Mouse (Mus musculus): Measurements from ENCODE around the gene Qrich2. TPM values are rescaled to one million over a fixed set of nuclear protein-coding genes. Genes with fewer than 3 reads are reported as not detected.

The Qrich2 gene
- polyA plus RNA-seq, 1 experiment from 2014 or later = not detected

- DNase-seq (no peak), ATAC-seq (ENCODE audit: low read depth) (0 out of 2 replicates have a peak, but pooled peaks have one; percentile 31)
- no peak overlapping the region for H3K4me3 ChIP-seq (replicated peaks)
- H3K27ac ChIP-seq = no peak overlapping the region
- WGBS (ENCODE audit: insufficient replicate concordance) = 11% methylated on average over 4 of the region's 4 CpGs
- peaks cover 10% of the 10 kb centered on the region for H3K4me1 ChIP-seq (replicated peaks)
- no peaks in the 10 kb centered on the region for H3K9me3 ChIP-seq (replicated peaks)
- no peak overlapping the region for H3K9ac ChIP-seq
- H3K4me2 ChIP-seq = no peak overlapping the region
- no peaks in the 10 kb centered on the region for H3K27me3 ChIP-seq
- H3K36me3 ChIP-seq = peaks cover 8% of the 10 kb centered on the region
These were observed 65.5 kb downstream of the Qrich2 start for GRCm38 (mm10) chr11:116400560-116400959.

DNA sequence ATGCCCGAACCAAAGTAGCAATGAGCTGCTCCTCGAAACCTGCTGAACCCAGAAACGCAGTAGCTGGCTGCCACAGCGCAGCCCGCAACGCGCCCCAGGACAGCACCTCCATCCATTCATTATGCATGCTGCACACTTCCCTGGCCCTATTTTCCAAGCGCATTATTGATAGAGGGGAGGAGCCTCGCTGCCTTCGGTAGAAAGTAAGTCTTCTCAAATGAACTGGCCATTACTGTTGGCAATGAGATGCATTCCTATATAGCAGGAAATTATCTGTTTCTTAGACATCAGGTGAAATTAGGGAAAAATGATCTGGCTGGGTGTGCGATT is 67.7 kb downstream of the Qrich2 start:
- Histone ChIP-seq H3K36me3 (peaks cover 18% of the 10 kb centered on the region), H3K4me3 (replicated peaks) (no peak overlapping the region), H3K4me1 (replicated peaks) (peaks cover 13% of the 10 kb centered on the region), H3K4me2 (no peak overlapping the region), H3K9me3 (replicated peaks) (no peaks in the 10 kb centered on the region), H3K9ac (no peak overlapping the region), H3K27ac (no peak overlapping the region), H3K27me3 (no peaks in the 10 kb centered on the region)
- 85% methylated on average over 11 of the region's 11 CpGs for WGBS (ENCODE audit: insufficient replicate concordance)
- ATAC-seq (ENCODE audit: low read depth) (no peak), DNase-seq (no peak)

DNA sequence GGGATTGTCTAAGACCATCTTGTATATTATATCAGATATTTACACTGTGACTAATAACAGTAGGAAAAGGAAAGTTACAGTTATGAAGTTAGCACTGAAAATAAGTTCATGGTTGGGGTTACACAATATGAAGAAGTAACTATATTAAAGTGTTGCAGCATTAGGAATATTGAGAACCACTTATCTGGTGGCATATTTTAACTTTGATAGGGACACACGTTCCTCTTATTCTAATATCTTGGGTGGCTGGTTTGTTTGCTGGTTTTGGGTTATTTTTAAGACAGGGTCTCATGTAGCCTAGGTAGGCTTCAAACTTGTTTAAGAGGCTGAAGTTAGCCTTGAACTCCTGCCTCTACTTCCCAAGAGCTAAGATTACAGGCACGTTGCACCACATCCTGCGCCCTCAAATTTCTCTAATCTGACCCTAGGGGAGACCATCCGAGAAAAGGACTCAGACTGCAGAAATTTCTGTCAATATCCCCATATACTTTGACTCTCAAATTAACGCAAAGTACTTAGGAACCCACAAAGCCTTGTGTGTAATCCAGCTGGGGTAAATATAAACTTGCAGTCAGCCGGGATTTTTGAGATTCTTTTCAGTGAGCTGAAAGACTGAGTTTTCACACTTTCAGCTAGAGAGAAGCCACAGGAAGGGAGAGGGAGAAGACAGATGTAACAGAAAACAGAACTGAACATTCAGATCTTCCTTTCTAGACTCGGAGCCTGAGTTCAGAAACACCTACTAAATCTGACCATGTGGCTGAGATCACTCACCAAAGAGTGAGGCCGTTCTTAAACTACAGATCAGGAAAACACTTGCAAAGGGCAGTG is 68.3 kb downstream of the Qrich2 start:
- H3K27ac ChIP-seq = no peak overlapping the region
- peaks cover 13% of the 10 kb centered on the region for H3K4me1 ChIP-seq (replicated peaks)
- DNase-seq (no peak), ATAC-seq (ENCODE audit: low read depth) (no peak)
- 52% methylated on average over 8 of the region's 8 CpGs for WGBS (ENCODE audit: insufficient replicate concordance)
- no peak overlapping the region for H3K4me3 ChIP-seq (replicated peaks)
- no peak overlapping the region for H3K4me2 ChIP-seq
- no peaks in the 10 kb centered on the region for H3K27me3 ChIP-seq
- no peaks in the 10 kb centered on the region for H3K9me3 ChIP-seq (replicated peaks)
- peaks cover 18% of the 10 kb centered on the region for H3K36me3 ChIP-seq
- no peak overlapping the region for H3K9ac ChIP-seq

DNA sequence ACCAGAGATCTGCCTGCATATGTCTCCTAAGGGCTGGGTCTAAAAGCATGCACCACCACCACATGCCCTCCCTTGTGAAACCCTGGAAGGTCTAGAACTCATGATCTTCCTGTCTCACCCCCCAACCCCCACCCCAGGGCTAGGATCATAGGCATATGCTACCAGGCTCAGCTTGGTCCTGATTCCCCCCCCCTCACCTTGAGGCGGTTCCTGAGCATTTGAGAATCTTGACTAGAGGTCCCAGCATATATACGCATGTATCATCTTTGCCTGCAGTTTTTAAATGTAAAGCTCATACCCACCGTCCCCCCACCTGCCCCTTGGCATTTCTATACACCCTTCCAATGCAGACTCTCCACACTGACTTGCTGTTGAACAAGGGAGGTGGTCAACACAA is 69.1 kb downstream of the Qrich2 start:
- WGBS (ENCODE audit: insufficient replicate concordance) = 79% methylated on average over 3 of the region's 3 CpGs
- Histone ChIP-seq H3K27ac (no peak overlapping the region), H3K9me3 (replicated peaks) (no peaks in the 10 kb centered on the region), H3K9ac (no peak overlapping the region), H3K4me2 (no peak overlapping the region), H3K4me1 (replicated peaks) (peaks cover 13% of the 10 kb centered on the region), H3K27me3 (no peaks in the 10 kb centered on the region), H3K4me3 (replicated peaks) (no peak overlapping the region), H3K36me3 (peaks cover 18% of the 10 kb centered on the region)
- DNase-seq (no peak), ATAC-seq (ENCODE audit: low read depth) (no peak)

DNA sequence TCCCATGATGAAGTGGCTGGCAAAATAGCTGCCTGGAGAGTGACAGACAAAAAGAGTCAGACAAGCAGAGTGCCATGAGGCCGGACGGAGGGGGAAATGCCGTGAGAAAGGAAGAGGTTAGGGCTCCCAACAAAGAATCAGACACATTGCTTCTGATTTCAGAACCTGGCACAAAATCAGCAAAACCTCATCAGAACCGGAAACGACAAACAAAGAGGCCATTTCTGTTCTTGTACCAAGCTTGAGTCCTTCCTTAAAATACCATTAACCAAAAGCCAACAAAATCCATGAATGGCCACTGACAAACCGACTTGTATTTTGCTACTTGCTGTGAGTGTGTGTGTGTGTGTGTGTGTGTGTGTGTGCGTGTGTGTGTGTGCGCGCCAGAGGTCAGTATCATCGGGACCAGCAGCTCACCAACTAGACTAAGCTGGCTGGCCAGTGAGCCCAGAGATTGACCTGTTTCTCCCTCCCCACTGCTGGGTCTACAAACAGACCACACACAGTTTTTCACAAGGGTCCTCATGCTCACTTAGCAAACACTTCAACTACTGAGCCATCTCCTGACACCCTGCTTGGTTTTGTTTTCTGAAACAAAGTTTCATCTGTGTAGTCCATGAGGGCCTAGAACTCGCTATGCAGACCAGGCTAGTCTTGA is 69.6 kb downstream of the Qrich2 start:
- no peak overlapping the region for H3K9ac ChIP-seq
- H3K27ac ChIP-seq = no peak overlapping the region
- 83% methylated on average over 11 of the region's 11 CpGs for WGBS (ENCODE audit: insufficient replicate concordance)
- no peaks in the 10 kb centered on the region for H3K9me3 ChIP-seq (replicated peaks)
- H3K4me2 ChIP-seq = no peak overlapping the region
- H3K27me3 ChIP-seq = no peaks in the 10 kb centered on the region
- DNase-seq (no peak), ATAC-seq (ENCODE audit: low read depth) (no peak)
- no peak overlapping the region for H3K4me3 ChIP-seq (replicated peaks)
- H3K4me1 ChIP-seq (replicated peaks) = peaks cover 13% of the 10 kb centered on the region
- peaks cover 18% of the 10 kb centered on the region for H3K36me3 ChIP-seq

DNA sequence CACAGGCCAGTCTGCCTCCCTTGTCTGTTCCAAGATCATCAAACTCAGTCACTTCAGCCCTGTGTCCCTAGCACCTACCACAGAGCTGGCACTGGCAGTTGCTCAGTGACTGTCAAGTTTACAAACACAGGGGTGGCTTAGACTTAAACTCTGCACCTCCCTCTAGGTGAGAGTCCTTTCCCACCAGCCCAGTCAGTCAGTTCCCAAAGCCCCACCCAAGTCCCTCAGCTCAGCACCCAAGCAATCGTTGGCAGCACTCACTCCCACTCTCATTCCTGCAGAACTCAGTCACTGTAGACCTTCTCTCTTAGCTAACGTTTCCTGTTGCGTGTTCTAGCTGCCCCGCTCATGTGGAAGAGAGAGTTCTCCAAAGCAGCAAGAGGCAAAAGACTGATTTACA is 71.3 kb downstream of the Qrich2 start:
- Histone ChIP-seq H3K4me2 (peak overlapping the region; percentile 34), H3K9ac (peak overlapping the region; percentile 39; the same call in 1 of the 2 replicates), H3K36me3 (peaks cover 18% of the 10 kb centered on the region), H3K27ac (peak overlapping the region; percentile 8; the same call in 1 of the 2 replicates), H3K4me3 (replicated peaks) (peak overlapping the region; percentile 34), H3K4me1 (replicated peaks) (peaks cover 4% of the 10 kb centered on the region; the same call in 1 of the 2 replicates), H3K27me3 (no peaks in the 10 kb centered on the region), H3K9me3 (replicated peaks) (no peaks in the 10 kb centered on the region)
- ATAC-seq (ENCODE audit: low read depth) (peak; percentile 50; the same call in 1 of the 2 replicates), DNase-seq (no peak)
- 70% methylated on average over 4 of the region's 4 CpGs for WGBS (ENCODE audit: insufficient replicate concordance)

Other genes starting within 250 kb of the Qrich2 start
- 0.10 TPM in 2 replicates for gene Evpl, start 228.2 kb downstream of the Qrich2 start, polyA plus RNA-seq (2015; fragmentation: Nextera tagmentation; extraction: Ambion mirVana)
- 47.6 and 51.6 TPM in 2 replicates for gene Srp68, start 192.0 kb downstream of the Qrich2 start, polyA plus RNA-seq (2015; fragmentation: Nextera tagmentation; extraction: Ambion mirVana)
- gene Galr2, start 185.3 kb downstream of the Qrich2 start, polyA plus RNA-seq (2015; fragmentation: Nextera tagmentation; extraction: Ambion mirVana) = 0.07 TPM in 1 of 2 replicates, not detected in the other
- gene Exoc7, start 159.0 kb downstream of the Qrich2 start, polyA plus RNA-seq (2015; fragmentation: Nextera tagmentation; extraction: Ambion mirVana) = 21.3 and 25.1 TPM in 2 replicates
- gene Foxj1, start 130.8 kb downstream of the Qrich2 start, polyA plus RNA-seq (2015; fragmentation: Nextera tagmentation; extraction: Ambion mirVana) = 1.1 and 1.2 TPM in 2 replicates
- 1.1 and 1.4 TPM in 2 replicates for gene Rnf157, start 53.2 kb downstream of the Qrich2 start, polyA plus RNA-seq (2015; fragmentation: Nextera tagmentation; extraction: Ambion mirVana)
- gene Ubald2, start 32.1 kb downstream of the Qrich2 start, polyA plus RNA-seq (2015; fragmentation: Nextera tagmentation; extraction: Ambion mirVana) = 28.2 and 33.0 TPM in 2 replicates
- gene Prpsap1, start 28.0 kb upstream of the Qrich2 start, polyA plus RNA-seq (2015; fragmentation: Nextera tagmentation; extraction: Ambion mirVana) = 59.3 and 62.7 TPM in 2 replicates
- 28.5 and 32.7 TPM in 2 replicates for gene Sphk1, start 64.7 kb upstream of the Qrich2 start, polyA plus RNA-seq (2015; fragmentation: Nextera tagmentation; extraction: Ambion mirVana)
- gene Ube2o, start 115.2 kb upstream of the Qrich2 start, polyA plus RNA-seq (2015; fragmentation: Nextera tagmentation; extraction: Ambion mirVana) = 17.5 and 22.1 TPM in 2 replicates
- not detected in 2 replicates for gene Aanat, start 120.2 kb upstream of the Qrich2 start, polyA plus RNA-seq (2015; fragmentation: Nextera tagmentation; extraction: Ambion mirVana)
- 5.8 and 6.6 TPM in 2 replicates for gene Rhbdf2, start 160.8 kb upstream of the Qrich2 start, polyA plus RNA-seq (2015; fragmentation: Nextera tagmentation; extraction: Ambion mirVana)
- gene Prcd, start 187.3 kb upstream of the Qrich2 start, polyA plus RNA-seq (2015; fragmentation: Nextera tagmentation; extraction: Ambion mirVana) = 0.31 and 0.33 TPM in 2 replicates
- gene Cygb, start 188.1 kb upstream of the Qrich2 start, polyA plus RNA-seq (2015; fragmentation: Nextera tagmentation; extraction: Ambion mirVana) = 0.60 and 0.70 TPM in 2 replicates